Mouse (Mus musculus): ENCODE results near the gene Ndufa7. TPM values are rescaled to one million over a fixed set of nuclear protein-coding genes. Genes with fewer than 3 reads are reported as not detected.
A peak's percentile ranks its signal among the peaks of the same experiment; 100 is the strongest.

Ndufa7 gene
- 454 and 498 TPM in 2 replicates for polyA plus RNA-seq (2015; fragmentation: Nextera tagmentation; extraction: Ambion mirVana)

GRCm38 (mm10) chr17:33824084-33824996 is at the start of gene Ndufa7, which contains the start of gene Rps28:
Ndufa7 (plus strand) TSS chr17:33824572.
Rps28 (minus strand) TSS chr17:33824562.
- Histone ChIP-seq H3K4me3 (peak within 1 kb of the TSS; percentile 82), H3K4me1 (peaks cover 41% of the 10 kb centered on the region), H3K27me3 (no peaks in the 10 kb centered on the region), H3K36me3 (peaks cover 57% of the 10 kb centered on the region), H3K4me2 (replicated peaks) (peak within 1 kb of the TSS; percentile 96), H3K27ac (peak within 1 kb of the TSS; percentile 92), H3K9ac (peak within 1 kb of the TSS; percentile 87), H3K9me3 (no peaks in the 10 kb centered on the region)
- under 1% methylated on average over 51 of the region's 51 CpGs for WGBS
- ATAC-seq (ENCODE audit: low FRiP score, low read depth): peak; percentile 95

- no peak overlapping the region for H3K4me3 ChIP-seq
- no peak for ATAC-seq (ENCODE audit: low FRiP score, low read depth)
- 89% methylated on average over 8 of the region's 8 CpGs for WGBS
Observed at GRCm38 (mm10) chr17:33774573-33775155, 49.7 kb upstream of the Ndufa7 start.

GRCm38 (mm10) chr17:33775287-33775686 is 49.1 kb upstream of the Ndufa7 start:
- Histone ChIP-seq H3K36me3 (peaks cover 43% of the 10 kb centered on the region), H3K4me3 (no peak overlapping the region), H3K9me3 (no peaks in the 10 kb centered on the region), H3K27ac (no peak overlapping the region), H3K9ac (no peak overlapping the region), H3K27me3 (no peaks in the 10 kb centered on the region), H3K4me1 (peaks cover 25% of the 10 kb centered on the region), H3K4me2 (replicated peaks) (no peak overlapping the region)
- no peak for ATAC-seq (ENCODE audit: low FRiP score, low read depth)
- WGBS: 98% methylated on average over 4 of the region's 4 CpGs

More at GRCm38 (mm10) chr17:33774573-33775155, 49.7 kb upstream of the Ndufa7 start:
- no peak overlapping the region for H3K27ac ChIP-seq
- no peaks in the 10 kb centered on the region for H3K9me3 ChIP-seq
- H3K4me2 ChIP-seq (replicated peaks): no peak overlapping the region
- no peak overlapping the region for H3K9ac ChIP-seq
- H3K4me1 ChIP-seq: peaks cover 19% of the 10 kb centered on the region
- no peaks in the 10 kb centered on the region for H3K27me3 ChIP-seq
- peaks cover 43% of the 10 kb centered on the region for H3K36me3 ChIP-seq

GRCm38 (mm10) chr17:33779271-33779966 is 45.0 kb upstream of the Ndufa7 start:
- peak; percentile 90 for ATAC-seq (ENCODE audit: low FRiP score, low read depth)
- H3K4me1 ChIP-seq: peaks cover 58% of the 10 kb centered on the region

GRCm38 (mm10) chr17:33779967-33780295 is 44.4 kb upstream of the Ndufa7 start:
- 0 out of 2 replicates have a peak, but pooled peaks have one; percentile 0 for ATAC-seq (ENCODE audit: low FRiP score, low read depth)
- peak overlapping the region; percentile 94 for H3K27ac ChIP-seq
- H3K9me3 ChIP-seq: no peaks in the 10 kb centered on the region
- H3K9ac ChIP-seq: 0 out of 2 replicates have a peak overlapping the region, but pooled peaks have one; percentile 31
- H3K4me2 ChIP-seq (replicated peaks): peak overlapping the region; percentile 87
- H3K36me3 ChIP-seq: peaks cover 35% of the 10 kb centered on the region
- H3K4me1 ChIP-seq: peaks cover 58% of the 10 kb centered on the region
- peak overlapping the region; percentile 54 for H3K4me3 ChIP-seq
- no peaks in the 10 kb centered on the region for H3K27me3 ChIP-seq
- 60% methylated on average over 5 of the region's 5 CpGs for WGBS

More at GRCm38 (mm10) chr17:33779271-33779966, 45.0 kb upstream of the Ndufa7 start:
- Histone ChIP-seq H3K27ac (peak overlapping the region; percentile 94), H3K4me3 (peak overlapping the region; percentile 54), H3K4me2 (replicated peaks) (peak overlapping the region; percentile 87), H3K27me3 (no peaks in the 10 kb centered on the region), H3K9ac (0 out of 2 replicates have a peak overlapping the region, but pooled peaks have one; percentile 14), H3K9me3 (no peaks in the 10 kb centered on the region), H3K36me3 (peaks cover 40% of the 10 kb centered on the region)
- WGBS: 17% methylated on average over 9 of the region's 9 CpGs

DNA sequence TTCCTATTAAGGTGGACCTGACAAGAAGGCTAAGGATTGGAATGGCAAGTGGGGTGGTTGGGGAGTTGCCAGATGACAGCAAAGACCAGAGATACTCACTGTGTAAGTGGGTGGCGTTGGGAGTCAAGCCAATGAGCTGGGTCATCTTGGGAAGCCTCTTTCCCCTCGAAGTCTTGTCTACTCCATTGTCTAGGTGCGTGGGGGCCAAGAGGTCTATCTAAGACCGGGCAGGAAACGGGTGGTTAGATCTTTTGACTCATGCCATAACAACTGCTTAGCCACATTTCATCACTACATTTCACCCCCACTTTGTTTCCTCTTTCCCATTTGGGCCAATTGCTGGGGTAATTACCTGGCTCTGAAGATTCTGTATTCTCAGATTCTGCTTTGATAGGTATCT is 43.9 kb upstream of the Ndufa7 start:
- peaks cover 58% of the 10 kb centered on the region for H3K4me1 ChIP-seq
- 77% methylated on average over 5 of the region's 5 CpGs for WGBS

GRCm38 (mm10) chr17:33781124-33781977 is 43.0 kb upstream of the Ndufa7 start, which contains the start of gene Angptl4:
Angptl4 (minus strand) TSS chr17:33781830.
- under 1% methylated on average over 50 of the region's 50 CpGs for WGBS
- Histone ChIP-seq H3K36me3 (peaks cover 21% of the 10 kb centered on the region), H3K27me3 (no peaks in the 10 kb centered on the region), H3K4me1 (peaks cover 58% of the 10 kb centered on the region), H3K9me3 (no peaks in the 10 kb centered on the region), H3K4me2 (replicated peaks) (peak within 1 kb of the TSS; percentile 87), H3K4me3 (peak within 1 kb of the TSS; percentile 54), H3K27ac (peak within 1 kb of the TSS; percentile 94), H3K9ac (peak within 1 kb of the TSS; percentile 72)
- peak; percentile 58 for ATAC-seq (ENCODE audit: low FRiP score, low read depth)

More for the DNA sequence above, 43.9 kb upstream of the Ndufa7 start:
- ATAC-seq (ENCODE audit: low FRiP score, low read depth): no peak
- Histone ChIP-seq H3K9me3 (no peaks in the 10 kb centered on the region), H3K9ac (peak overlapping the region; percentile 72), H3K27ac (peak overlapping the region; percentile 94), H3K36me3 (peaks cover 30% of the 10 kb centered on the region), H3K27me3 (no peaks in the 10 kb centered on the region), H3K4me2 (replicated peaks) (peak overlapping the region; percentile 87), H3K4me3 (peak overlapping the region; percentile 54)

- WGBS: 38% methylated on average over 4 of the region's 4 CpGs
- Histone ChIP-seq H3K4me3 (peak overlapping the region; percentile 54), H3K36me3 (peaks cover 14% of the 10 kb centered on the region), H3K9ac (peak overlapping the region; percentile 72), H3K27me3 (no peaks in the 10 kb centered on the region), H3K4me2 (replicated peaks) (peak overlapping the region; percentile 87), H3K27ac (peak overlapping the region; percentile 94; the same call in 1 of the 2 replicates), H3K4me1 (peaks cover 58% of the 10 kb centered on the region), H3K9me3 (no peaks in the 10 kb centered on the region)
- ATAC-seq (ENCODE audit: low FRiP score, low read depth): no peak
Observed at GRCm38 (mm10) chr17:33782067-33782466, 42.3 kb upstream of the Ndufa7 start.

DNA sequence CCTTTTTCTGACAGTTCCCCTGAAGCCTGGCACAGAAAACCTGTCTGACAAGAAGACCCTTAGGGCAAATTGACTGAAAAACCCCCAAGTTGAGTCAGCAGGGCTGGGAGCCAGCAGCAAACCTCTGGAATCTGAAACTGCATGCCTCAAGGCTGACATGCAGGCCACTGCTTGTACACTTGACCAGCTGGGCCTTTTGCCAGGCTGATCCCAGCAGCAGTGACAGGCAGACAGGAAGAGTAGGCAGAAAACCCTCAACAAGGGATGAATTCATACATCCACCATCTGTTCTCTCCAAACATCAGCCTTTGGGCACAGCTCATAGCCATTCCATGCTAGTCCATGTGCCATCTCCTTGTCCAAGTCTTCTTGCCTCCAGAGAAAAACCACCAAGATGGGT is 41.0 kb upstream of the Ndufa7 start:
- no peaks in the 10 kb centered on the region for H3K27me3 ChIP-seq
- no peak overlapping the region for H3K4me2 ChIP-seq (replicated peaks)
- peaks cover under 1% of the 10 kb centered on the region; the same call in 1 of the 2 replicates for H3K36me3 ChIP-seq
- H3K9ac ChIP-seq: no peak overlapping the region
- H3K4me1 ChIP-seq: peaks cover 52% of the 10 kb centered on the region
- H3K4me3 ChIP-seq: no peak overlapping the region
- no peak overlapping the region for H3K27ac ChIP-seq
- no peaks in the 10 kb centered on the region for H3K9me3 ChIP-seq
- no peak for ATAC-seq (ENCODE audit: low FRiP score, low read depth)

DNA sequence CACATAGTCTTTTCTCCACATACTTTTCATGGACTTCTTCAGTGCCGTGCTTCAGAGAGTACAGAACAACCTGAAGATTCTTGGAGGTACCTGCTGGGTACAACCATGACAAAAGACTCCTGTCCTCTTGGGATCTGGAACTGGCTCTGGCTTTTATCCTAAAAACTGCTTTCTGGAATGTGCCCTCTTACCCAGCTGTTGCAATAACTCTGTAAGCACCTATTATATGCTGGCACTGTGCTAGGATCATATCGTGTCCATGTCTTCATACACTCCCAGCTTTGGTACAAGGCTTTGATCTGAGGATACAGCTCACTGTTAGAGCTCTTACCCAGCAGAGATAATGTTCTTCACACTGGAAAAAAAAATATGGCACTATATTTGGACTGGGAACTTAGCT is 39.4 kb upstream of the Ndufa7 start:
- Histone ChIP-seq H3K4me1 (peaks cover 37% of the 10 kb centered on the region), H3K27ac (no peak overlapping the region), H3K27me3 (no peaks in the 10 kb centered on the region), H3K36me3 (no peaks in the 10 kb centered on the region), H3K9me3 (no peaks in the 10 kb centered on the region), H3K4me3 (no peak overlapping the region), H3K9ac (no peak overlapping the region), H3K4me2 (replicated peaks) (no peak overlapping the region)
- no peak for ATAC-seq (ENCODE audit: low FRiP score, low read depth)
- WGBS: 87% methylated on average over 2 of the region's 2 CpGs

- Histone ChIP-seq H3K4me3 (no peak overlapping the region), H3K4me1 (peaks cover 23% of the 10 kb centered on the region), H3K4me2 (replicated peaks) (no peak overlapping the region), H3K36me3 (no peaks in the 10 kb centered on the region), H3K9ac (no peak overlapping the region), H3K27ac (no peak overlapping the region), H3K9me3 (no peaks in the 10 kb centered on the region), H3K27me3 (no peaks in the 10 kb centered on the region)
- no peak for ATAC-seq (ENCODE audit: low FRiP score, low read depth)
- WGBS: 79% methylated on average over 18 of the region's 18 CpGs
Observed at GRCm38 (mm10) chr17:33786375-33786774, 38.0 kb upstream of the Ndufa7 start.
